ENCODE assay signal across 9 mouse cellular contexts in genomic region chr14:122875636-122876035, GRCm38 (mm10). TPM values are rescaled to one million over a fixed set of nuclear protein-coding genes. Genes with fewer than 3 reads are reported as not detected.
DNase-seq lines count a peak whose midpoint lies in the region; ATAC-seq and TF ChIP-seq lines count a peak whose summit lies in the region.
"Had no signal": no experiment of that assay in that cellular context is flagged by ENCODE, and none has a peak within 500 bp of the region (broad histone marks: within the 10 kb centered on the region; RNA-seq: fewer than 3 reads in every experiment).

No protein-coding gene starts in this region.

- peak; percentile 46 for DNase-seq in gastrocnemius, adult 2 months
- no peak for DNase-seq in gastrocnemius, postnatal 4 days (ENCODE audit: low spot score in 2 of 2)
- no peak for DNase-seq in urinary bladder, postnatal 14 days (ENCODE audit: low spot score)

- H3K4me3 ChIP-seq in gastrocnemius, adult 2 months = no peak overlapping the region
- no peak overlapping the region for H3K4me3 ChIP-seq in cortical plate, adult 2 months (ENCODE audit: insufficient read depth, low read length)
- H3K4me3 ChIP-seq in hindbrain, embryonic 12.5 days = no peak overlapping the region
- H3K4me3 ChIP-seq in midbrain, embryonic 16.5 days (ENCODE audit: low read depth, low read length) = no peak overlapping the region
- H3K4me3 ChIP-seq in kidney, embryonic 14.5 days (ENCODE audit: low read length) = no peak overlapping the region
- no peak overlapping the region for H3K4me3 ChIP-seq in kidney, embryonic 15.5 days (replicated peaks)

- H3K4me2 ChIP-seq in hindbrain, embryonic 12.5 days (replicated peaks) = no peak overlapping the region
- H3K4me2 ChIP-seq in midbrain, embryonic 16.5 days (ENCODE audit: low read length) = no peak overlapping the region
- H3K4me2 ChIP-seq in kidney, embryonic 14.5 days (replicated peaks; ENCODE audit: low read depth, low read length) = no peak overlapping the region
- no peak overlapping the region for H3K4me2 ChIP-seq in kidney, embryonic 15.5 days
- H3K4me2 ChIP-seq: lung, embryonic 14.5 days had no signal

- TF ChIP-seq POLR2A in cortical plate, adult 2 months (IDR thresholded peaks at IDR 0.05; ENCODE audit: extremely low read depth, insufficient read depth, low read length) = no peak

- H3K27me3 ChIP-seq in hindbrain, embryonic 12.5 days = peaks cover 7% of the 10 kb centered on the region
- no peaks in the 10 kb centered on the region for H3K27me3 ChIP-seq in midbrain, embryonic 16.5 days (ENCODE audit: control insufficient read depth, insufficient read depth, low read depth, low read length)
- H3K27me3 ChIP-seq in kidney, embryonic 14.5 days (ENCODE audit: control insufficient read depth, insufficient read depth, low read length) = no peaks in the 10 kb centered on the region
- H3K27me3 ChIP-seq in kidney, embryonic 15.5 days = no peaks in the 10 kb centered on the region

- intact Hi-C loops in gastrocnemius, adult 2 months (cut with DNase I) = loop anchor here (2.0 to 5.0 kb wide), 3 partner anchors 367 to 683 kb away; no protein-coding TSS in a partner anchor

- 35% methylated on average over 6 of the region's 6 CpGs for WGBS in hindbrain, embryonic 12.5 days
- WGBS in midbrain, embryonic 16.5 days = 30% methylated on average over 6 of the region's 6 CpGs
- 59% methylated on average over 6 of the region's 6 CpGs for WGBS in kidney, embryonic 14.5 days
- 67% methylated on average over 6 of the region's 6 CpGs for WGBS in kidney, embryonic 15.5 days

- no peaks in the 10 kb centered on the region for H3K36me3 ChIP-seq in hindbrain, embryonic 12.5 days
- no peaks in the 10 kb centered on the region for H3K36me3 ChIP-seq in midbrain, embryonic 16.5 days (ENCODE audit: control insufficient read depth, insufficient read depth, low read length)
- no peaks in the 10 kb centered on the region for H3K36me3 ChIP-seq in kidney, embryonic 14.5 days (ENCODE audit: control insufficient read depth, insufficient read depth, low read length)
- no peaks in the 10 kb centered on the region for H3K36me3 ChIP-seq in kidney, embryonic 15.5 days

- TF ChIP-seq CTCF in gastrocnemius, adult 2 months (IDR thresholded peaks at IDR 0.05) = no peak
- no peak for TF ChIP-seq CTCF in cortical plate, adult 2 months (IDR thresholded peaks at IDR 0.05; ENCODE audit: extremely low read depth, insufficient read depth, low read length)

- H3K4me1 ChIP-seq in cortical plate, adult 2 months (ENCODE audit: control insufficient read depth, insufficient read depth, low read length) = no peaks in the 10 kb centered on the region
- peaks cover 20% of the 10 kb centered on the region for H3K4me1 ChIP-seq in hindbrain, embryonic 12.5 days
- peaks cover 16% of the 10 kb centered on the region for H3K4me1 ChIP-seq in midbrain, embryonic 16.5 days (ENCODE audit: control insufficient read depth, insufficient read depth, low read length)
- H3K4me1 ChIP-seq in kidney, embryonic 14.5 days (ENCODE audit: control insufficient read depth, insufficient read depth, low read length) = 0 out of 2 replicates have a peak, but pooled peaks cover 2% of the 10 kb centered on the region
- H3K4me1 ChIP-seq in kidney, embryonic 15.5 days = no peaks in the 10 kb centered on the region

- peak; percentile 33; the same call in 1 of the 2 replicates for ATAC-seq in hindbrain, embryonic 12.5 days (ENCODE audit: low FRiP score)
- peak; percentile 61 for ATAC-seq in midbrain, embryonic 16.5 days
- no peak for ATAC-seq in kidney, embryonic 14.5 days (ENCODE audit: low FRiP score, low TSS enrichment)
- ATAC-seq in kidney, embryonic 15.5 days (replicated peaks; ENCODE audit: low FRiP score) = no peak

- no peaks in the 10 kb centered on the region for H3K9me3 ChIP-seq in hindbrain, embryonic 12.5 days (replicated peaks)
- no peaks in the 10 kb centered on the region for H3K9me3 ChIP-seq in midbrain, embryonic 16.5 days (replicated peaks; ENCODE audit: control insufficient read depth, low read length, poor library complexity, severe bottlenecking)
- no peaks in the 10 kb centered on the region for H3K9me3 ChIP-seq in kidney, embryonic 14.5 days (ENCODE audit: control insufficient read depth, low read length)
- no peaks in the 10 kb centered on the region for H3K9me3 ChIP-seq in kidney, embryonic 15.5 days (replicated peaks)

- H3K27ac ChIP-seq in gastrocnemius, adult 2 months = peak overlapping the region; percentile 12; the same call in 1 of the 2 replicates
- 0 out of 2 replicates have a peak overlapping the region, but pooled peaks have one; percentile 54 for H3K27ac ChIP-seq in cortical plate, adult 2 months (ENCODE audit: insufficient read depth, low read length)
- 0 out of 2 replicates have a peak overlapping the region, but pooled peaks have one; percentile 19 for H3K27ac ChIP-seq in hindbrain, embryonic 12.5 days
- H3K27ac ChIP-seq in midbrain, embryonic 16.5 days (ENCODE audit: low read length) = peak overlapping the region; percentile 75
- H3K27ac ChIP-seq in kidney, embryonic 14.5 days (ENCODE audit: low read depth, low read length) = no peak overlapping the region
- H3K27ac ChIP-seq in kidney, embryonic 15.5 days = no peak overlapping the region

- H3K9ac ChIP-seq in hindbrain, embryonic 12.5 days = no peak overlapping the region
- peak overlapping the region; percentile 50; the same call in 1 of the 2 replicates for H3K9ac ChIP-seq in midbrain, embryonic 16.5 days (ENCODE audit: low read depth, low read length)
- H3K9ac ChIP-seq in kidney, embryonic 14.5 days (ENCODE audit: low read depth, low read length) = no peak overlapping the region
- no peak overlapping the region for H3K9ac ChIP-seq in kidney, embryonic 15.5 days
- H3K9ac ChIP-seq: lung, embryonic 14.5 days had no signal

RNA-seq across cellular contexts. Expression of gene Ggact, which starts 37.9 kb away (rescaled TPM):
- total RNA-seq in gastrocnemius, adult 2 months (2021) = 10 to 100 TPM; 13.8 to 20.4 TPM
- total RNA-seq in gastrocnemius, postnatal 4 days (2021) = 1 to 10 TPM; 7.5 to 9.4 TPM
- polyA plus RNA-seq in cortical plate, adult 2 months (2012; rRNA removed) = 50.5 and 53.2 TPM in 2 replicates
- 7.7 and 8.6 TPM in 2 replicates for polyA plus RNA-seq in hindbrain, embryonic 12.5 days (2016; fragmentation: Nextera tagmentation; extraction: Ambion mirVana)
- 6.8 and 8.7 TPM in 2 replicates for polyA plus RNA-seq in midbrain, embryonic 16.5 days (2015; fragmentation: Nextera tagmentation; extraction: Ambion mirVana)
- 14.2 and 16.4 TPM in 2 replicates for polyA plus RNA-seq in kidney, embryonic 14.5 days (2014; fragmentation: Nextera tagmentation; extraction: Ambion mirVana)
- polyA plus RNA-seq in kidney, embryonic 15.5 days (2015; fragmentation: Nextera tagmentation; extraction: Ambion mirVana) = 17.0 and 17.3 TPM in 2 replicates

Comparison
In these comparisons a context has a peak if more than half of its experiments do, and no peak if none do; other contexts are left out.
1. H3K27ac ChIP-seq: peak in gastrocnemius, adult 2 months (single experiment), cortical plate, adult 2 months (single experiment), hindbrain, embryonic 12.5 days (single experiment) and midbrain, embryonic 16.5 days (single experiment); none in kidney, embryonic 14.5 days (single experiment) and kidney, embryonic 15.5 days (single experiment).
2. ATAC-seq: peak in hindbrain, embryonic 12.5 days (single experiment) and midbrain, embryonic 16.5 days (single experiment); none in kidney, embryonic 14.5 days (single experiment) and kidney, embryonic 15.5 days (single experiment).